Mouse (Mus musculus) kidney, embryonic 16.5 days (tissue): ENCODE data around the gene Chd2. TPM values are rescaled to one million over a fixed set of nuclear protein-coding genes. Genes with fewer than 3 reads are reported as not detected.

ENCODE experiments used
- ATAC-seq: fragments of 200-750 bp; cut with Nextera tagmentation; 2 replicates; pipeline ENCODE4 v1.8.0; 2017; ENCODE audit warnings: moderate TSS enrichment; ENCODE audit not compliant: low FRiP score, low TSS enrichment
- H3K27ac ChIP-seq: fragments of 300-500 bp; sonication (generic); 2 replicates; pipeline ENCODE4 v1.5.1; 2014; ENCODE audit warnings: low read length
- H3K27me3 ChIP-seq: fragments of 300-500 bp; sonication (generic); 2 replicates; pipeline ENCODE4 v1.6.1; 2014; ENCODE audit warnings: low read length, control low read depth, mixed read lengths; ENCODE audit not compliant: insufficient read depth
- H3K36me3 ChIP-seq: fragments of 300-500 bp; sonication (generic); 2 replicates; pipeline ENCODE4 v1.6.1; 2014; ENCODE audit warnings: low read length, control low read depth, mixed read lengths; ENCODE audit not compliant: insufficient read depth
- H3K4me1 ChIP-seq: fragments of 300-500 bp; sonication (generic); 2 replicates; pipeline ENCODE4 v1.6.1; 2014; ENCODE audit warnings: low read length, control low read depth, mixed read lengths; ENCODE audit not compliant: insufficient read depth
- H3K4me2 ChIP-seq: fragments of 300-500 bp; sonication (generic); replicated peaks from 2 replicates; pipeline ENCODE4 v1.6.1; 2014; ENCODE audit warnings: low read depth, low read length
- H3K4me3 ChIP-seq: fragments of 300-500 bp; sonication (generic); 2 replicates; pipeline ENCODE4 v1.5.1; 2014; ENCODE audit warnings: mild to moderate bottlenecking, low read length
- H3K9ac ChIP-seq: fragments of 300-500 bp; sonication (generic); replicated peaks from 2 replicates; pipeline ENCODE4 v1.6.1; 2014; ENCODE audit warnings: low read length
- H3K9me3 ChIP-seq: fragments of 300-500 bp; sonication (generic); 2 replicates; pipeline ENCODE4 v1.6.1; 2016; ENCODE audit warnings: low read length, control low read depth
- WGBS: fragments of 180-500 bp; shearing (Covaris S2); extraction: QIAGEN DNeasy Blood & Tissue Kit; methylation state at CpG from one replicate; pipeline ENCODE4 v1.1.7; 2014; 5-methylcytosine and 5-hydroxymethylcytosine counted together
- polyA plus RNA-seq: library from polyadenylated mRNA; unstranded; fragments of >200 nt; fragmentation: Nextera tagmentation; extraction: Ambion mirVana; gene quantifications from 2 replicates; pipeline ENCODE4 v1.2.1, GENCODE M21; 2015

The Chd2 gene
- polyA plus RNA-seq, 1 experiment from 2014 or later, result 45.3 TPM

- H3K4me1 ChIP-seq, result peaks cover 45% of the 10 kb centered on the region
- ATAC-seq, result no peak
- no peak overlapping the region for H3K4me3 ChIP-seq
- no peak overlapping the region for H3K9ac ChIP-seq
- H3K27ac ChIP-seq, result no peak overlapping the region
- H3K27me3 ChIP-seq, result no peaks in the 10 kb centered on the region
- no peak overlapping the region for H3K4me2 ChIP-seq
- peaks cover 13% of the 10 kb centered on the region for H3K36me3 ChIP-seq
- H3K9me3 ChIP-seq, result 0 out of 2 replicates have a peak, but pooled peaks cover 2% of the 10 kb centered on the region
- 33% methylated on average over 3 of the region's 3 CpGs for WGBS
These were observed 138.1 kb downstream of the Chd2 start for GRCm38 (mm10) chr7:73403538-73403937.

- H3K27ac ChIP-seq, result no peak overlapping the region
These were observed 139.0 kb downstream of the Chd2 start for GRCm38 (mm10) chr7:73402671-73403070.

GRCm38 (mm10) chr7:73402106-73402505 lies 139.5 kb downstream of the Chd2 start:
- H3K9me3 ChIP-seq, result 0 out of 2 replicates have a peak, but pooled peaks cover 2% of the 10 kb centered on the region
- peaks cover 57% of the 10 kb centered on the region for H3K4me1 ChIP-seq
- no peaks in the 10 kb centered on the region for H3K27me3 ChIP-seq
- H3K36me3 ChIP-seq, result peaks cover 13% of the 10 kb centered on the region
- no peak overlapping the region for H3K4me3 ChIP-seq
- 58% methylated on average over 2 of the region's 2 CpGs for WGBS
- no peak overlapping the region for H3K9ac ChIP-seq
- H3K27ac ChIP-seq, result no peak overlapping the region
- no peak for ATAC-seq
- no peak overlapping the region for H3K4me2 ChIP-seq

More at GRCm38 (mm10) chr7:73402671-73403070, 139.0 kb downstream of the Chd2 start:
- no peak overlapping the region for H3K4me3 ChIP-seq
- peak; percentile 49; the same call in 1 of the 2 replicates for ATAC-seq
- H3K27me3 ChIP-seq, result no peaks in the 10 kb centered on the region
- no peak overlapping the region for H3K9ac ChIP-seq
- H3K9me3 ChIP-seq, result 0 out of 2 replicates have a peak, but pooled peaks cover 2% of the 10 kb centered on the region
- H3K4me1 ChIP-seq, result peaks cover 54% of the 10 kb centered on the region
- 73% methylated on average over 1 of the region's 1 CpGs for WGBS
- peaks cover 13% of the 10 kb centered on the region for H3K36me3 ChIP-seq
- no peak overlapping the region for H3K4me2 ChIP-seq

GRCm38 (mm10) chr7:73400051-73400916 lies 141.3 kb downstream of the Chd2 start:
- Histone ChIP-seq H3K9me3 (no peaks in the 10 kb centered on the region), H3K4me1 (peaks cover 60% of the 10 kb centered on the region), H3K4me3 (peak overlapping the region; percentile 40), H3K27me3 (no peaks in the 10 kb centered on the region), H3K27ac (peak overlapping the region; percentile 64; the same call in 1 of the 2 replicates), H3K4me2 (peak overlapping the region; percentile 64), H3K9ac (0 out of 2 replicates have a peak overlapping the region, but pooled peaks have one; percentile 19), H3K36me3 (peaks cover 1% of the 10 kb centered on the region; the same call in 1 of the 2 replicates)
- peak; percentile 46 for ATAC-seq
- WGBS, result 15% methylated on average over 20 of the region's 20 CpGs

- peak; percentile 75 for ATAC-seq
- Histone ChIP-seq H3K27me3 (no peaks in the 10 kb centered on the region), H3K9ac (peak overlapping the region; percentile 57), H3K4me2 (peak overlapping the region; percentile 64), H3K4me1 (peaks cover 60% of the 10 kb centered on the region), H3K27ac (peak overlapping the region; percentile 64; the same call in 1 of the 2 replicates), H3K9me3 (no peaks in the 10 kb centered on the region), H3K4me3 (peak overlapping the region; percentile 40), H3K36me3 (no peaks in the 10 kb centered on the region)
- 2% methylated on average over 19 of the region's 19 CpGs for WGBS
These were observed 142.1 kb downstream of the Chd2 start for GRCm38 (mm10) chr7:73399501-73400044.

- 10% methylated on average over 19 of the region's 19 CpGs for WGBS
- peak; percentile 25; the same call in 1 of the 2 replicates for ATAC-seq
- no peaks in the 10 kb centered on the region for H3K9me3 ChIP-seq
- H3K4me1 ChIP-seq, result peaks cover 62% of the 10 kb centered on the region
- peak overlapping the region; percentile 64 for H3K4me2 ChIP-seq
- H3K36me3 ChIP-seq, result no peaks in the 10 kb centered on the region
- no peak overlapping the region for H3K27ac ChIP-seq
- peak overlapping the region; percentile 57 for H3K9ac ChIP-seq
- H3K27me3 ChIP-seq, result no peaks in the 10 kb centered on the region
- peak overlapping the region; percentile 40 for H3K4me3 ChIP-seq
These were observed 142.7 kb downstream of the Chd2 start for GRCm38 (mm10) chr7:73398806-73399442.

- peak overlapping the region; percentile 64 for H3K4me2 ChIP-seq
- H3K36me3 ChIP-seq, result no peaks in the 10 kb centered on the region
- H3K27me3 ChIP-seq, result no peaks in the 10 kb centered on the region
- H3K9me3 ChIP-seq, result no peaks in the 10 kb centered on the region
- peaks cover 61% of the 10 kb centered on the region for H3K4me1 ChIP-seq
- peak; percentile 19 for ATAC-seq
- 0 out of 2 replicates have a peak overlapping the region, but pooled peaks have one; percentile 5 for H3K4me3 ChIP-seq
- WGBS, result 16% methylated on average over 11 of the region's 11 CpGs
- H3K27ac ChIP-seq, result no peak overlapping the region
- H3K9ac ChIP-seq, result no peak overlapping the region
These were observed 143.3 kb downstream of the Chd2 start for GRCm38 (mm10) chr7:73398319-73398718.

GRCm38 (mm10) chr7:73394013-73394409 lies 147.6 kb downstream of the Chd2 start:
- peak overlapping the region; percentile 81 for H3K4me3 ChIP-seq
- H3K36me3 ChIP-seq, result no peaks in the 10 kb centered on the region
- H3K4me2 ChIP-seq, result peak overlapping the region; percentile 84
- WGBS, result 42% methylated on average over 4 of the region's 4 CpGs
- no peaks in the 10 kb centered on the region for H3K9me3 ChIP-seq
- no peak for ATAC-seq
- peak overlapping the region; percentile 31; the same call in 1 of the 2 replicates for H3K27ac ChIP-seq
- H3K27me3 ChIP-seq, result no peaks in the 10 kb centered on the region; the same call in 1 of the 2 replicates
- H3K9ac ChIP-seq, result no peak overlapping the region
- H3K4me1 ChIP-seq, result peaks cover 51% of the 10 kb centered on the region

GRCm38 (mm10) chr7:73393307-73394012 lies 148.2 kb downstream of the Chd2 start:
- Histone ChIP-seq H3K27me3 (no peaks in the 10 kb centered on the region; the same call in 1 of the 2 replicates), H3K4me1 (peaks cover 45% of the 10 kb centered on the region), H3K9ac (peak overlapping the region; percentile 91; the same call in 1 of the 2 replicates), H3K27ac (peak overlapping the region; percentile 31; the same call in 1 of the 2 replicates), H3K9me3 (no peaks in the 10 kb centered on the region), H3K36me3 (no peaks in the 10 kb centered on the region), H3K4me2 (peak overlapping the region; percentile 84), H3K4me3 (peak overlapping the region; percentile 81)
- 19% methylated on average over 9 of the region's 9 CpGs for WGBS
- ATAC-seq, result no peak
